Mouse (Mus musculus): ENCODE data around the gene Cd59a.

GRCm38 (mm10) chr2:104095741-104096213, at the start of gene Cd59a:
- TF ChIP-seq CTCF (IDR thresholded peaks at IDR 0.05; ENCODE audit: low read depth, low read length) (no peak), POLR2A (IDR thresholded peaks at IDR 0.05; ENCODE audit: insufficient read depth, low read length) (no peak)

All from ES-Bruce4 (cell line).